Mouse (Mus musculus) limb, embryonic 13.5 days (tissue): ENCODE results near the gene Arf5. TPM values are rescaled to one million over a fixed set of nuclear protein-coding genes. Genes with fewer than 3 reads are reported as not detected.

Experiments used
- ATAC-seq: fragments of 200-750 bp; cut with Nextera tagmentation; 2 replicates; pipeline ENCODE4 v1.8.0; 2017; ENCODE audit warnings: low read depth, moderate number of reproducible peaks, moderate TSS enrichment; ENCODE audit not compliant: low FRiP score
- H3K27ac ChIP-seq: fragments of 300-500 bp; sonication (generic); 2 replicates; pipeline ENCODE4 v1.5.1; 2015; ENCODE audit warnings: inconsistent platforms, mild to moderate bottlenecking, moderate library complexity
- H3K27me3 ChIP-seq: fragments of 300-500 bp; sonication (generic); 2 replicates; pipeline ENCODE4 v1.6.1; 2015; ENCODE audit warnings: mild to moderate bottlenecking, inconsistent platforms
- H3K36me3 ChIP-seq: fragments of 300-500 bp; sonication (generic); 2 replicates; pipeline ENCODE4 v1.6.1; 2015; ENCODE audit warnings: inconsistent platforms, mild to moderate bottlenecking, moderate library complexity
- H3K4me1 ChIP-seq: fragments of 300-500 bp; sonication (generic); 2 replicates; pipeline ENCODE4 v1.6.1; 2015; ENCODE audit warnings: inconsistent platforms
- H3K4me2 ChIP-seq: fragments of 300-500 bp; sonication (generic); replicated peaks from 2 replicates; pipeline ENCODE4 v1.6.1; 2015; ENCODE audit warnings: inconsistent platforms, mild to moderate bottlenecking, moderate library complexity
- H3K4me3 ChIP-seq: fragments of 300-500 bp; sonication (generic); 2 replicates; pipeline ENCODE4 v1.5.1; 2015; ENCODE audit warnings: moderate library complexity, mild to moderate bottlenecking, inconsistent platforms
- H3K9ac ChIP-seq: fragments of 300-500 bp; sonication (generic); 2 replicates; pipeline ENCODE4 v1.6.1; 2015; ENCODE audit warnings: mild to moderate bottlenecking, inconsistent platforms
- H3K9me3 ChIP-seq: fragments of 300-500 bp; sonication (generic); 2 replicates; pipeline ENCODE4 v1.6.1; 2016; ENCODE audit warnings: inconsistent platforms
- WGBS: fragments of 180-500 bp; shearing (Covaris S2); methylation state at CpG from one replicate; pipeline ENCODE4 v1.1.7; 2015; 5-methylcytosine and 5-hydroxymethylcytosine counted together
- polyA plus RNA-seq: library from polyadenylated mRNA; unstranded; fragments of >200 nt; fragmentation: Nextera tagmentation; extraction: Ambion mirVana; gene quantifications from 2 replicates; pipeline ENCODE4 v1.2.1, GENCODE M21; 2015

The Arf5 gene
- polyA plus RNA-seq, 1 experiment from 2014 or later, result 392 TPM

DNA sequence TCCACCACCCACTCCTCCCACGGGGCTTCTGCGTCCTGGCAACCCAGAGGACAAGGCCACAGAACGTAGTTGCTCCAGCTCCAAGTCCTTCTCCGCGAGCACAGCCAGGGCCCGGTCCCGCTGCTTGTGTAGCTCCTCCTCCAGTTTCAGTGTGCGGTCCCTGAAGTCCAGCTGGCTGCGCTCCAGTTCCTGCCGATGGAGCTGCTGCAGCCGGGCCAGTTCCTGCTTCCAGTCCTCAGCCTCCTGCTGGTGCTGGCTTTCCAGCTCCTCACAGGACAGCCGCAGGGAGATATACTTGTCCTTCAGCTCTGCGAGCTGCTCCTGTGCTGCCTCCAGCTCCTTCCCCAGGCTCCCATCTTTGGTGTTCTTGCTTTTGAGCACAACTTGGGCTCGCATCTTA lies 4.9 kb upstream of the Arf5 start:
- no peak overlapping the region for H3K4me3 ChIP-seq
- 94% methylated on average over 14 of the region's 14 CpGs for WGBS
- peaks cover 44% of the 10 kb centered on the region for H3K36me3 ChIP-seq
- no peaks in the 10 kb centered on the region for H3K9me3 ChIP-seq
- no peak for ATAC-seq
- H3K4me2 ChIP-seq, result no peak overlapping the region
- peaks cover 24% of the 10 kb centered on the region for H3K4me1 ChIP-seq
- no peak overlapping the region for H3K27ac ChIP-seq
- H3K9ac ChIP-seq, result no peak overlapping the region
- no peaks in the 10 kb centered on the region for H3K27me3 ChIP-seq

DNA sequence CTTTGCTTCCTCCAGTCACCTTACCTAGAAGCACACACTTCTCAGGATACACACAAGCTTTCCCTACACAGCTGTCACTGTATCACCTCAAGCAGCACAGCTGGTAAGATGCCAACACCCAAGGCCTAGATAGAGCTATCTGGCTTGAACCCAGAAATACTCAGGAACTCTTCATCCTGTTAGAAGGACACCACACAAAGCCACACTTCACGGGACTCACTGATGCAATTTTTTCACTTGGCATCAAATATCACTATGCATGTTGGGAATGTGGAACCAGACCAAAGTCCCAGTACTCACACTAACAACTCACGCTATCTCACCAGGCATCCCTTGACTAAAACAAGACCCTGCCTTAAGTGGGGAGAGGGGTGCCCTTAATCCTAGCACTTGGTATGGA lies 3.7 kb upstream of the Arf5 start:
- no peak overlapping the region for H3K27ac ChIP-seq
- ATAC-seq, result no peak
- no peaks in the 10 kb centered on the region for H3K9me3 ChIP-seq
- peaks cover 29% of the 10 kb centered on the region for H3K4me1 ChIP-seq
- peak overlapping the region; percentile 98 for H3K4me2 ChIP-seq
- no peaks in the 10 kb centered on the region for H3K27me3 ChIP-seq
- H3K36me3 ChIP-seq, result peaks cover 44% of the 10 kb centered on the region
- no peak overlapping the region for H3K4me3 ChIP-seq
- H3K9ac ChIP-seq, result peak overlapping the region; percentile 79; the same call in 1 of the 2 replicates
- WGBS, result 78% methylated on average over 2 of the region's 2 CpGs

DNA sequence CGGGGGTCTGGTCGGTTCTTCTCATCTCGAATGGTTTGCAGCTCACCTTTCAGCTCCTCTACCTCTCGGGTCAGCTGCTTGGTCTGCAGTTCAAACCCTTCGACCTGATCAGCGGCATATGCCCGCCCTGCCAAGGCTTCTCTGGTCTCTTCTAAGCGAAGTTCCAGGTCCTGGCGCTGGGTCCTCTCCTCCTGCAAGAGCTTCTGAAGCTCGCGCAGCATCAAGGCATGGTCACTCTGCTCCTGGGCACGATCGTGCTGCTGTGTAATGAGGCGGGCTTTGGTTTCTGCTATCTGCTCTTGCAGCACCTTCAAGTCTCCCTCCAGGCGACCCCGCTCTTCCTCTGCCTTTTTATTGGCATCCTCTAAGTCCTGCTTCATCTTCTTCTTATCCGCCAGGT lies 3.0 kb upstream of the Arf5 start:
- Histone ChIP-seq H3K36me3 (peaks cover 46% of the 10 kb centered on the region), H3K4me1 (peaks cover 34% of the 10 kb centered on the region), H3K9me3 (no peaks in the 10 kb centered on the region), H3K4me3 (peak overlapping the region; percentile 73), H3K4me2 (peak overlapping the region; percentile 98), H3K27ac (no peak overlapping the region), H3K27me3 (no peaks in the 10 kb centered on the region), H3K9ac (peak overlapping the region; percentile 79)
- 81% methylated on average over 17 of the region's 17 CpGs for WGBS
- ATAC-seq, result no peak

DNA sequence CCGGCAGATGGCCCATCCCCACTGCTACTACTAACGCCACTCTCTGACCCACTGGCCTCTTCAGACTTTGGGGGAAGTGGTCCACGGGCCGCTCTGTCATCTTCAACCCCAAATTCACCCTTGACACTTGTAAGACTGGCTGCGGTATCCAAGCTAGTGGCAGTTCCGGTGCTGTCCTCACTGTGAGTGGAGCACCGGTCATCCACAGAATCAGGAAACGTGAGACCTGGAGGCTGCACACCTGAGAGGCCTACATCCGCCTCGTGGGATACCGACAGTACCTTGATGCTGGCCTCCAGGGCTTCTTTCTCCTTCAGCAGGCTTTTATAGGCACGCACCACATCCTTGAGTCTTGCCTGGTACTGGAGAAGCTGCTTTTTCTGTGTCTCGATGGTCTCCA lies 2.5 kb upstream of the Arf5 start:
- 20% methylated on average over 13 of the region's 13 CpGs for WGBS

DNA sequence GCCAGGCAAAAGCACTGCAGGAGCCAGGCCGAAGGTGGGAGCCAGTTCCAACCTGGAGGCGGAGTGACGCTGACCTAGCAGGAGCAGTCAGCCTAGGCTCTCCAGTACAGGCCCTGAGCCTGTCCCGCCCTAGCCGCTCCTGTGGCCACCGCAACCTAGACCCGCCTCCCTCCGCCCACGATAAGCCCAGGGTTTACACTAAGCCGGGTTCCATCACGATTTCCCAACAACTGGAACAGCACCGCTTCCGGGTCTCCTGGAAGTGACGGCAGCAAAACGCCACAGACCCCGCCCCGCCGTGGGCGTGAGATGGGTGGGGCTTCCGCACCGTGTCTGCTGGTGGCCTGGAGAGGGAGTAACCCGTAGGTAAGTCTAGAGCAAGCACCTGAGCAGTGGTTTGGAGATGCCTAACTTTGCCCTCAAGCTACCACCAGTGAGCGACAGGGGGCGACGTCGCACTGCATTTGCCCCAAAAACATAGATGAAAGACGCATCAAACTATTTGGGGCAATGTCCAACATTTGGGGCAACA lies 1.8 kb upstream of the Arf5 start:
- 0 out of 2 replicates have a peak overlapping the region, but pooled peaks have one; percentile 29 for H3K27ac ChIP-seq
- H3K4me2 ChIP-seq, result peak overlapping the region; percentile 98
- H3K9ac ChIP-seq, result peak overlapping the region; percentile 79
- H3K9me3 ChIP-seq, result no peaks in the 10 kb centered on the region
- H3K4me1 ChIP-seq, result peaks cover 40% of the 10 kb centered on the region
- under 1% methylated on average over 27 of the region's 27 CpGs for WGBS
- H3K36me3 ChIP-seq, result peaks cover 46% of the 10 kb centered on the region
- H3K27me3 ChIP-seq, result no peaks in the 10 kb centered on the region
- ATAC-seq, result peak; percentile 90
- peak overlapping the region; percentile 73 for H3K4me3 ChIP-seq

More for the DNA sequence above, 2.5 kb upstream of the Arf5 start:
- no peaks in the 10 kb centered on the region for H3K27me3 ChIP-seq
- no peak for ATAC-seq
- H3K9ac ChIP-seq, result peak overlapping the region; percentile 79
- peaks cover 46% of the 10 kb centered on the region for H3K36me3 ChIP-seq
- H3K4me1 ChIP-seq, result peaks cover 37% of the 10 kb centered on the region
- H3K9me3 ChIP-seq, result no peaks in the 10 kb centered on the region
- H3K4me2 ChIP-seq, result peak overlapping the region; percentile 98
- H3K4me3 ChIP-seq, result peak overlapping the region; percentile 73
- no peak overlapping the region for H3K27ac ChIP-seq

DNA sequence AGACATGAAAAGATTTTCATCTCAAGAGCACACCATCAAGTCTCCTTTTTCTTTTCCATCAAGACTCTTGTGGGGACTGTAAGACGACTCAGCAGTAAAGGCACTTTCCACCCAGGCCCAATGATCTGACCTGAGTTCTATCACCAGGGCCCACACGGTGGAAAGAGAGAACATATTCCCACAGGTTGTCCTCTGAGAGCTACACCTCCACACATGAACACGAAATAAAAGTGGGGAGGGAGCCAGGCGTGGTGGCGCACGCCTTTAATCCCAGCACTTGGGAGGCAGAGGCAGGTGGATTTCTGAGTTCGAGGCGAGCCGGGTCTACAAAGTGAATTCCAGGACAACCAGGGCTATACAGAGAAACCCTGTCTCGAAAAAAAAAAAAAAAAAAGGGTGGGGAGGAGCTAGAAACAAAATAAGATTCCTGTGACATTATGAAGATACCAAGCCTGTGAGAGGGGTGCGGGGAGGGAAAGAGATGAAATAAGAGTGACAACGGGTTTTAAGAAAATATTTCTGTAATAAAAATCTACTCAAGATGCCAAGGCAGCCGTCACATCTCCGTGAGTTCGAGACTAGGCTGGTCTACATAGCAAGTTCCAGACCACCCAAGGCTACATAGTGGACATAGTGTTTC lies 589 bp upstream of the Arf5 start:
- no peaks in the 10 kb centered on the region for H3K27me3 ChIP-seq
- no peaks in the 10 kb centered on the region for H3K9me3 ChIP-seq
- H3K4me2 ChIP-seq, result peak overlapping the region; percentile 71
- no peak overlapping the region; the same call in 1 of the 2 replicates for H3K27ac ChIP-seq
- peaks cover 40% of the 10 kb centered on the region for H3K4me1 ChIP-seq
- peak overlapping the region; percentile 94 for H3K4me3 ChIP-seq
- H3K36me3 ChIP-seq, result peaks cover 41% of the 10 kb centered on the region
- no peak overlapping the region for H3K9ac ChIP-seq
- 0 out of 2 replicates have a peak, but pooled peaks have one; percentile 0 for ATAC-seq
- WGBS, result 71% methylated on average over 15 of the region's 15 CpGs

DNA sequence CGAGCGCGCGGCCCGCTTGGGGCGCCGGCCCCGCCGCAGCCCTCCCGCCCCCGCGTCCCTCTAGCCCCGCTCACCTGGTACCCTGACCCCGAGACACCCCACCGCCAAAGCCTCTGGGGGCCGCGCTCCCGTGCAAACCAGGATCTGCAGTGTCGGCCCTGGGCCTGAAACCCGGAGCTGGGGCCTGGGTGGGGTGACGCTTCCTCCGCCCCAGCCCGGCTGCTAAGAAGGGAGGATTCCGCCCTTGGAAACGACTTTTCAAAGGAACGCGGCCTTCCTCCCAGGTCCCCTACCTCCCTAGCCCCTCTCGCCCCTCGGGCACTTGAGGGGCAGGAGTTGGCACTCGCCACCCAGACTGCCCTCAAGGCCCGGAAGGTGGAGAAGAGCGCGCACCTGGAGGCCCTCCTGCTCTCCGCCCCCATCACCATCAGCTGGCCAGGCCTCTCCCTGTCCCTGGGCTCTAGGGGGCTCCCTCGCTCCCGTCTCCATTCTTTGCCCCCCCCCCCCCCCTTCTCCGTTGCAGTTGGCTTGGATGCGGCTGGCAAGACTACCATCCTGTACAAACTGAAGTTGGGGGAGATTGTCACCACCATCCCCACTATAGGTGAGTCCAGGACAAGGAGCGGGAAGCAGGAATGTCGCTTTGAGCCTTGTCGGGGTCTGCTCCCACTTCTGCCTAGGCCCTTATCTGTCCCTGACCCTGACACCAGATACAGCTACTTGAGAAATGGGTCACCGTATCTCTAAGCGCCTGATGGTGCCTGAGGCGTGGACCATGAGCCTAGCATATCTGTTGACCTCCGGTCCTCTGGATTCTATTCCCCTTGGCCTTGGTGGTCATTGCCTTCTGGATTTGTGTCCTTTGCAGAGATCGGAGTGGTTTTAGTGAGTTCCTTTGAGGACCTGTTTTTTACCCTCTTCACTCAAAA lies 671 bp downstream of the Arf5 start:
- Histone ChIP-seq H3K9me3 (no peaks in the 10 kb centered on the region), H3K27me3 (no peaks in the 10 kb centered on the region), H3K27ac (peak overlapping the region; percentile 84), H3K36me3 (peaks cover 28% of the 10 kb centered on the region), H3K4me1 (peaks cover 40% of the 10 kb centered on the region), H3K9ac (peak overlapping the region; percentile 95), H3K4me3 (peak overlapping the region; percentile 94), H3K4me2 (peak overlapping the region; percentile 71)
- WGBS, result 15% methylated on average over 30 of the region's 46 CpGs
- ATAC-seq, result peak; percentile 48

DNA sequence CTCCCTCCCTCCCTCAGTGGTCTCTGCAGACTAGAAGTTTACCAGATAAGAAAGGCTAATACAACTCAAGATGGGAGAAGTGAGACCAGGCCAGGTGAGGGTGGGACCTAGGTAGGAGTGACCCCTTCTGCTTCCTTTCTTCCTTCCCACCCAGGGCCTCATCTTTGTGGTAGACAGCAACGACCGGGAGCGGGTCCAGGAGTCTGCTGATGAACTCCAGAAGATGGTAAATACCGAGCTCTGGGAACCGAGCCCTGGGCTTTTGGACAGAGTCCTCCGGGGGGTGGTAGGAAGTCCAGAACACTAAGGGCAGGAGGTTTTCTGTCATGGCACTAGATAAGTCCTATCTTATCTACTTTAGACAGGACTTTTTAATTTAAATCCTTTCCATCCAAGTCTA lies 1.7 kb downstream of the Arf5 start:
- Histone ChIP-seq H3K27ac (no peak overlapping the region), H3K4me1 (peaks cover 34% of the 10 kb centered on the region), H3K4me3 (peak overlapping the region; percentile 94; the same call in 1 of the 2 replicates), H3K36me3 (peaks cover 27% of the 10 kb centered on the region), H3K27me3 (no peaks in the 10 kb centered on the region), H3K9me3 (no peaks in the 10 kb centered on the region), H3K4me2 (peak overlapping the region; percentile 71), H3K9ac (no peak overlapping the region)
- ATAC-seq, result no peak
- WGBS, result 92% methylated on average over 6 of the region's 6 CpGs

DNA sequence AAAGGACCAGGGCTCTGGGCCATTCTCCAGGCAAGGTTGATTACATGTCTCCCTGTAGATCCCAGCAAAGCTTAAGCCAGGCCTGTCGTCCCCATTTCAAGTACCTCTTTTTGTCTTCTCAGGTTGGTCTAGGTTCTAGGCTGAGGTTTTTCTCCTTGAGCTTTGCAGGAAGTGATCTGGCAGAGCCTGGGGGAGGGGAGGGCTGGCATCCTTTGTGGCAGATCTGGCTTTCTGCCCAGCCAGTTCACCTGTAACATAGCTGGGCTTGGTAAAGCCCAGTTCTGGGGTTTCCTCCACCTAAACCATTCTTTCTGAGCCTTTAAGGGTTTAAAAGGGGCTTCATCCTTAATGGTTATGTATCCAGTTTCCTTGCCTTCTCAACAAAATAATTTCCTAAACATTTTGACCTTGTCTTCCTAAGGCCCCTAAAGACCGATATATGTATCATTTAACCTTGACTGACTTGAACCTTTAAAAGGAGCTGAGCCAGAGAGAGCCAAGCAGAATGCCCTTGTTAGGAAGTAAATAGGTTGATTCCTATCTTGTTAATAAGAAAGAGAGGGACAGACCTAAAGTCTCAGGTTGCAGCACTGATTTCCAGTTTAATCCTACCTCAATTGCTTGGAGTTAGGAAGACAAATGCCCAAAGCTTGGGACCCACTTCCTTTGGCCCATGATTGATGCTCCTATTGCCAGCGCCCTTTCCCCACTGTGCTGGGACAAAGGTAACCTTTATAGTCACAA lies 3.9 kb downstream of the Arf5 start, which contains the start of gene Fscn3:
Gene Fscn3 (plus strand): TSS at position 694 of the 744 bp plus-strand sequence.
- ATAC-seq, result no peak
- no peak within 1 kb of the TSS for H3K27ac ChIP-seq
- 77% methylated on average over 3 of the region's 3 CpGs for WGBS
- H3K27me3 ChIP-seq, result no peaks in the 10 kb centered on the region
- peaks cover 18% of the 10 kb centered on the region for H3K4me1 ChIP-seq
- peaks cover 27% of the 10 kb centered on the region for H3K36me3 ChIP-seq
- no peaks in the 10 kb centered on the region for H3K9me3 ChIP-seq
- no peak within 1 kb of the TSS for H3K4me2 ChIP-seq
- no peak within 1 kb of the TSS for H3K9ac ChIP-seq
- no peak within 1 kb of the TSS for H3K4me3 ChIP-seq

DNA sequence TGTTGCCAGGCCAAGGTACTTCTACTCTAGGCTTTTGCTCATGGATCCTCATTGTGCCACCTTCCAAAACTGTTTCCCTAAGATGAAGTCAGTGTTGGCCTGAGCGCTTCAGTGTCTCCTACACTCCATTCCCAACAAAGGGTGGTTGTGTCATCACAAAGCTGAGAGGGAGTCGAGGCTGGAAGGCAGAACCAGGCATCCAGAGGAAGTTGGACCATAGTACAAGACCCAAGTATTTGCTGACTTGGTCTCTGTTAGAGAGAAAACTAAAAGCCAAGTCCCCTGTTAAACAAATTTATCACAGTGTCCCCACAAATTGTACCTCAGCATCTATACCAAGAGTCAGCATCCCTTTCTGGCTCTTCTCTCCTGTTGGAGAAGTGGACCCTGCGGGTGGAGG lies 4.9 kb downstream of the Arf5 start, which contains the start of gene Gcc1:
Gene Gcc1 (minus strand): TSS at position 101 of the 400 bp plus-strand sequence.
- peaks cover 17% of the 10 kb centered on the region for H3K4me1 ChIP-seq
- H3K27me3 ChIP-seq, result no peaks in the 10 kb centered on the region
- 83% methylated on average over 3 of the region's 3 CpGs for WGBS
- peaks cover 27% of the 10 kb centered on the region for H3K36me3 ChIP-seq
- no peak within 1 kb of the TSS for H3K4me2 ChIP-seq
- no peak within 1 kb of the TSS for H3K27ac ChIP-seq
- no peak within 1 kb of the TSS for H3K4me3 ChIP-seq
- H3K9ac ChIP-seq, result no peak within 1 kb of the TSS
- no peaks in the 10 kb centered on the region for H3K9me3 ChIP-seq
- no peak for ATAC-seq

DNA sequence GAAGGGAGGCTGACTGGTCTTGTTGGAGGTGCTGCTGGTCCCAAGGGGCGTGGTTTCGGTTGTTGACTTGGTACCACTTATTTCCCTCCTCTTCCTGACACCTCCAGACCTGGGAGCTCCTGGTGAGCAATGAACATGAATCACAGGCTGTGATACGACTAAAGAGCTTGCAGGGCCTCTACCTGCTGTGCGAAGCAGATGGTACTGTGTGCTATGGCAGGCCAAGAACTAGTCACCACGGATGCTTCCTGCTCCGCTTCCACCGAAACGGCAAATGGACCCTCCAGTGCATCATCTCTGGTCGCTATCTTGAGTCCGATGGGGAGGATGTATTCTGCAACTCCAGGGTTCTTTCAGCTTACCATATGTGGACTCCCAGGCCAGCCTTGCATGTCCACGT lies 6.5 kb downstream of the Arf5 start:
- Histone ChIP-seq H3K9ac (no peak overlapping the region), H3K4me3 (no peak overlapping the region), H3K36me3 (peaks cover 24% of the 10 kb centered on the region), H3K4me1 (peaks cover 9% of the 10 kb centered on the region), H3K27ac (no peak overlapping the region), H3K4me2 (no peak overlapping the region), H3K27me3 (no peaks in the 10 kb centered on the region), H3K9me3 (no peaks in the 10 kb centered on the region)
- WGBS, result 85% methylated on average over 11 of the region's 11 CpGs
- no peak for ATAC-seq
